Mouse (Mus musculus): ENCODE data around the gene Edn2. TPM values are rescaled to one million over a fixed set of nuclear protein-coding genes. Genes with fewer than 3 reads are reported as not detected.

Edn2 gene
- not detected for polyA plus RNA-seq (2017; shearing (Covaris generic))

DNA sequence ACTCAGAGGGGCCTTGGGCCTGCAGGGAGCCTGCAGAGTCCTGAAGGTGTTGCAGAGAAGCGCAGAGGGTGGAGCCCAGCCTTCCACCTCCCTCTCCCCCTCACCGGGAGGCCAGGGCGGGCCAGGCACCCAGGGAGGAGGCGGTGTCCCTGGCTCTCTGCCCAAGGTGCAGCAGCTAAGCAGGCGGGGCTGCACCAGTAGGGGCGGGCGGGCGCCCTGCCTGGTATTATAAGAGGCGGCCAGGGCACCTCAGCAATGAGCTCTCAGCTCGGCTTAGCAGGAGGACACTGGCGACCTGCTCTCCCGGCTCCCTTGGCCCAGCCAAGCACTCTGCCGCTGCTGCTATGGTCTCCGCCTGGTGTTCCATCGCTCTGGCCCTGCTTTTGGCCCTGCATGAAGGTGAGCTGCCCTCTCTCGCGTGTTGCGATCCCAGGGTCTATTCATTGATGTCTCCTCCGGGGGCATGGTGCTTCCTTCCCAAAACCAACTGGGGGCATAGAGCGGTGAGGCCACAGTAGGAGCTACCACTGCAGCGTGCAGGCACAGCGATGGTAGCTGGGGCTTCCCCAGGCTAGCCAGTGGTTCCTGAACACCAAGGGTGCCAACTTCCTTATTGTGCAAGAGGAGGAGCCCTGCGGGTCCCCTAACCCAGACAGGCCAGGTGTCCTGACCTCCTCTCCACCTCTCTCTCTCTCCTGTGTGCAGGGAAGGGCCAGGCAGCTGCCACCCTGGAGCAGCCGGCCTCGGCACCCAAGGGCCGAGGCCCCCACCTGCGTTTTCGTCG is at the start of gene Edn2:
Gene Edn2 (plus strand): TSS at position 41 of the 784 bp plus-strand sequence.

Other genes with a start within 250 kb of the Edn2 start
- gene AL607142.1, start 96.2 kb upstream of the Edn2 start, polyA plus RNA-seq (2017; shearing (Covaris generic)): 10.5 TPM
- gene Foxo6, start 126.1 kb downstream of the Edn2 start, polyA plus RNA-seq (2017; shearing (Covaris generic)): not detected
- 17.5 TPM for gene Scmh1, start 244.1 kb downstream of the Edn2 start, polyA plus RNA-seq (2017; shearing (Covaris generic))